Mouse (Mus musculus) testis, adult 2 months (tissue): ENCODE results near the gene Tap1.

Experiments
- CTCF ChIP-seq: fragments of 200-500 bp; IDR thresholded peaks from 2 replicates; pipeline ENCODE4 v1.5.1; 2012; ENCODE audit warnings: low read depth, mild to moderate bottlenecking, inconsistent platforms, low read length, moderate library complexity; ENCODE audit not compliant: control insufficient read depth, insufficient read depth, insufficient replicate concordance
- POLR2A ChIP-seq: fragments of 200-500 bp; IDR thresholded peaks from 2 replicates; pipeline ENCODE4 v1.6.1; 2012; ENCODE audit warnings: low read depth, mild to moderate bottlenecking, inconsistent platforms, low read length, moderate library complexity; ENCODE audit not compliant: control insufficient read depth

DNA sequence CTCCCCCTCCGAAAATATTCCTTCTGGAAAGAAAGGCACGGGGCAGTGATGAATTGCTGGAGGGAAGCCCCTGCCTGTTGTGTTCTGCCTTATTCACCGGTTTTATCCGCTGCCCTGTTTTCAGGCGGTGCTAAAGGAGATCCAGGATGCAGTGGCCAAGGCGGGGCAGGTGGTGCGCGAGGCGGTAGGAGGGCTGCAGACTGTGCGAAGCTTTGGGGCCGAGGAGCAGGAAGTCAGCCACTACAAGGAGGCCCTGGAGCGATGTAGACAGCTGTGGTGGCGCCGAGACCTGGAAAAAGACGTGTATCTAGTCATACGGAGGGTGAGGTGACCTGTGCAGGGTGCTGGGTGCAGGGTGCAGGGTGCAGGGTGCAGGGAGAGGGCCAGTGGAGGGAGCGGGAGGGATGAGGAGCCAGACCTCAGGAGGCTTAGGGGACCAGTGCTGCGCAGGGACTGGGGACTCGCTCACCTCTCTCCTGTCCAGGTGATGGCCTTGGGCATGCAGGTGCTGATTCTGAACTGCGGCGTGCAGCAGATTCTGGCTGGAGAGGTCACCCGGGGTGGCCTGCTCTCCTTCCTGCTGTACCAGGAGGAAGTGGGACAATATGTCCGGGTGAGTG, 24.5 kb downstream of the Tap1 start:
- TF ChIP-seq CTCF (no peak), POLR2A (no peak)
